Mouse (Mus musculus): ENCODE measurements around the gene Gm21118.
"Not testable (repeated sequence)": the region's sequence is repeated elsewhere in the genome, so short reads cannot be mapped to it uniquely, and the experiment has no call there.

Gene Gm21118

DNA sequence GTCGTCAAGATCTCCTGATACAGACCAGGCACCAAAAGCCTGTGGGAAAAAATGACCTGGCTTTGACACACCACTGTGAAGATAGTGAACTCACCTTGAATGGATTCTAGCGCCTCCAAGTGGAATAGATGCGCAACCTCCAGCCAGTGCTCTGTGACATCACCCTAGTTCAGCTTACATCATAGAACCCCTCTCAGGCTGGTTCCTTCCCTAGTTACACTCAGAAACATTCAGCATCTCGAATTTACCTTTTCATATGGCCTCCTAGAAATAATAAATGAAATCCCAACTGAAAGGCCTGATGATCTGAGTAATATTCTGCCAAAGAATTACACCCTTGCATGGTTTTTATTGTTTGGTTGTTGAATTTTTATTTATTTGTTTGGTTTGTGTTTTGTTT is at the start of gene Gm21118:
Gm21118 (minus strand) TSS at position 101 of the 400 bp plus-strand sequence.
- not testable (repeated sequence) for DNase-seq (ENCODE audit: low spot score in 2 of 2)

DNA sequence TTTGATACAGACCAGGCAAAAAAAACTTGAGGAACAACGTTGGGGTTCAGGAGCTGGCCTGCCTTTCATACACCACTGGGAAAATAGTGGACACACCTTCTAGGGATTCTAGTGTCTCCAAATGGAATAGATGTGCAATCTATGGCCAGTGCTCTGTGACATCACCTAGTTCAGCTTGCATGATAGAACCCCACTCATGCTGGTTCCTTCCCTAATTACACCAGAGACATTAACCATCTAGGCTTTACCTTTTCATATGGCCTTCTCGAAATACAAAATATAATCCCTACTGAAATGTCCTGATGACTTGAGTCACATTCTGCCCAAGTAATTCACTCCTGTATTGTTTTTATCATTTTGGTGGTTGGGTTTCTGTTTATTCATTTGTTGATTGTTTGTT is 29.7 kb upstream of the Gm21118 start, which contains the start of the genes Gm29423 and Gm29644:
Gm29423 (minus strand) TSS at position 101 of the 400 bp plus-strand sequence.
Gm29644 (minus strand) TSS at position 157 of the 400 bp plus-strand sequence.
- DNase-seq (ENCODE audit: low spot score in 2 of 2), result not testable (repeated sequence)
